Mouse (Mus musculus) neural tube, embryonic 13.5 days (tissue): ENCODE results near the gene Trcg1. TPM values are rescaled to one million over a fixed set of nuclear protein-coding genes. Genes with fewer than 3 reads are reported as not detected.

Experiments used
- ATAC-seq: fragments of 200-750 bp; cut with Nextera tagmentation; 2 replicates; pipeline ENCODE4 v1.8.0; 2017; ENCODE audit warnings: low read depth, mild to moderate bottlenecking, moderate TSS enrichment, moderate library complexity
- H3K27ac ChIP-seq: fragments of 300-500 bp; sonication (generic); replicated peaks from 2 replicates; pipeline ENCODE4 v1.5.1; 2015; ENCODE audit warnings: moderate library complexity, mild to moderate bottlenecking, inconsistent platforms
- H3K27me3 ChIP-seq: fragments of 300-500 bp; sonication (generic); 2 replicates; pipeline ENCODE4 v1.6.1; 2015; ENCODE audit warnings: mild to moderate bottlenecking, inconsistent platforms
- H3K36me3 ChIP-seq: fragments of 300-500 bp; sonication (generic); 2 replicates; pipeline ENCODE4 v1.6.1; 2015; ENCODE audit warnings: mild to moderate bottlenecking, inconsistent platforms
- H3K4me1 ChIP-seq: fragments of 300-500 bp; sonication (generic); replicated peaks from 2 replicates; pipeline ENCODE4 v1.6.1; 2015; ENCODE audit warnings: inconsistent platforms
- H3K4me2 ChIP-seq: fragments of 300-500 bp; sonication (generic); 2 replicates; pipeline ENCODE4 v1.6.1; 2015; ENCODE audit warnings: inconsistent platforms, mild to moderate bottlenecking, moderate library complexity
- H3K4me3 ChIP-seq: fragments of 300-500 bp; sonication (generic); 2 replicates; pipeline ENCODE4 v1.5.1; 2015; ENCODE audit warnings: mild to moderate bottlenecking, inconsistent platforms
- H3K9ac ChIP-seq: fragments of 300-500 bp; sonication (generic); 2 replicates; pipeline ENCODE4 v1.6.1; 2015; ENCODE audit warnings: moderate library complexity, mild to moderate bottlenecking, inconsistent platforms
- H3K9me3 ChIP-seq: fragments of 300-500 bp; sonication (generic); 2 replicates; pipeline ENCODE4 v1.6.1; 2016; ENCODE audit warnings: inconsistent platforms
- whole genome bisulfite sequencing: fragments of 180-500 bp; shearing (Covaris S2); methylation state at CpG from one replicate; pipeline ENCODE4 v1.1.7; 2015; 5-methylcytosine and 5-hydroxymethylcytosine counted together
- polyA plus RNA-seq: library from polyadenylated mRNA; unstranded; fragments of >200 nt; fragmentation: Nextera tagmentation; extraction: Ambion mirVana; gene quantifications from 2 replicates; pipeline ENCODE4 v1.2.1, GENCODE M21; 2015

Gene Trcg1
- polyA plus RNA-seq, 1 experiment from 2014 or later: not detected

DNA sequence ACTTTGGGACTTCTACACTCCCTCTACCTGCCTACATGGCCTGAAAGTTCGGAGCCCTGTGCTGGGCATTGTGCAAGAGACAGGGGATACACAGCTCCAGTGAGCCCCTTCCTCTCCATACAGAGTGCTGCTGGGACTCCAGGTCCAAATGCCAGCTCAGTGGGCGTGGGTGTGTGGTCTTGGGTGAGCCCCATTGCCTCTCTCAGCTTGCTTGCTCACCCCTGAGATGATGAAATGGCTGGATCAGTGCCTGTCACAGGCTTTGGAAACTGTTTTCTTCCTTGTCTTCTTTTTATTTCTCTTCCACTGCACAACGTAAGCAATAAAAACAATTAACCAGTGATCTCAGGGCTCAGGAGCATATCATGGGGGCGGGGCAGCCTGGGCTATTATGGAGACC is 47.0 kb downstream of the Trcg1 start:
- Histone ChIP-seq H3K27ac (no peak overlapping the region), H3K36me3 (no peaks in the 10 kb centered on the region), H3K4me1 (peaks cover 13% of the 10 kb centered on the region), H3K27me3 (0 out of 2 replicates have a peak, but pooled peaks cover 6% of the 10 kb centered on the region), H3K9ac (no peak overlapping the region), H3K4me3 (no peak overlapping the region), H3K4me2 (no peak overlapping the region), H3K9me3 (no peaks in the 10 kb centered on the region)
- no peak for ATAC-seq
- 51% methylated on average over 4 of the region's 4 CpGs for WGBS

DNA sequence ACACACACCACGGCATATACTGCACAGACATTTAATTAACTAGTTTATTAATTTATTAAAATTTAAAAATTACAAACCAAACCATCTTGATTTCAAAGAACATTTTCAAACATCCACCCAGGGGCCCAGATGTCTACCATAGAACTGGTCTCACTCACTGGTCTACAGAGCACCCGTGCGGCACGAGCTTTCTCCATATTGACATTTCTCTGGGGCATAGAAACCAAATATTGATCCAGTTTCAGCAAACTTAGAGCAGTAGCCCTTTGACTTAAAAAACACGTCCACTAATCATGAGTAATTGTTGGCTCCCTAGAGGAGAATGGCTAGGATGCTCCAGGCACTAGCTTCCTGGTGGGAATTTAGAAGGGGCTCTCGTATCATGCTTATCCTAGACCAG is 50.8 kb downstream of the Trcg1 start:
- H3K4me3 ChIP-seq: no peak overlapping the region
- no peak overlapping the region for H3K27ac ChIP-seq
- WGBS: 81% methylated on average over 6 of the region's 6 CpGs
- no peaks in the 10 kb centered on the region for H3K4me1 ChIP-seq
- no peak overlapping the region for H3K4me2 ChIP-seq
- H3K9ac ChIP-seq: no peak overlapping the region
- H3K9me3 ChIP-seq: no peaks in the 10 kb centered on the region
- H3K27me3 ChIP-seq: no peaks in the 10 kb centered on the region
- H3K36me3 ChIP-seq: no peaks in the 10 kb centered on the region
- ATAC-seq: no peak

DNA sequence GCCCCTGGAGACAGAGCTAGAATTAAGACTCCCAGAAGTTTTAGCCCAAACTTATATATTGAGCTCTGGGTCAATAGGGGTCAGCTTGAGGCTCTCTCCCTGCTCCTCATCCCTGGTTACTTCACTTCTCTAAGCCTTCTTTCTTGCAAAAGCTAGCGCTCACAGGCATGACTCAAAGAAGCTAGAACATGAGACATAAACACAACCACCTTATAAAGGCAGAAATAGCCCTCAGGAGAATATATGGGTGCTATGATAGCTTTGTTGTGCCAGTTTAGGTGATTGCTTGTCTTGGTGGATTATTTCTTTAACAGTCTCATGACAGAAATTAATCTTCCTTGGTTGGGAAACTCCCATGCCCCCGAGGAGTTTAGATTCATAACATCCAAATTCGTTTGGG is 58.5 kb downstream of the Trcg1 start:
- Histone ChIP-seq H3K36me3 (no peaks in the 10 kb centered on the region), H3K9ac (no peak overlapping the region), H3K4me3 (no peak overlapping the region), H3K4me2 (no peak overlapping the region), H3K27me3 (no peaks in the 10 kb centered on the region), H3K4me1 (no peaks in the 10 kb centered on the region), H3K27ac (no peak overlapping the region), H3K9me3 (no peaks in the 10 kb centered on the region; the same call in 1 of the 2 replicates)
- 81% methylated on average over 3 of the region's 3 CpGs for WGBS
- ATAC-seq: no peak

DNA sequence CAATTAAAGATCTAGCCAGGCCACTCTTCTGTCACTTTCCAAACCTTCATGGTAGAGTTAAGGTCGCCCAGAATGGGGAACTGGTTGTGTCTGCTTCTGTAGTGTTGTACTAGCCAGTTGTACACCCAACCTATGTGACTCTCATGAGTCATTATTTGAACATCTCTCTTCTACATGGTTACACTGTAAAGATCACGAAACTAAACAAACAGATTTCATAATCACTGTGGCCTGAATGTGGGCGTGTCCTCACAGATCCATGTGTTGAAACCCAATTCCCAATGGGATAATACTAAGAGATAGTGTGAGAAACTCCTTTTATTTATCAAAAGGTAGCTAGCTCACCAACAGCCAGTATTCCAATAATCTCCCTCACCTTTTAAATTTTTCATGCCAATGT is 59.3 kb downstream of the Trcg1 start:
- 85% methylated on average over 3 of the region's 3 CpGs for WGBS
- no peak overlapping the region for H3K9ac ChIP-seq
- no peaks in the 10 kb centered on the region for H3K4me1 ChIP-seq
- ATAC-seq: no peak
- H3K27ac ChIP-seq: no peak overlapping the region
- H3K4me3 ChIP-seq: no peak overlapping the region
- H3K9me3 ChIP-seq: no peaks in the 10 kb centered on the region; the same call in 1 of the 2 replicates
- H3K27me3 ChIP-seq: no peaks in the 10 kb centered on the region
- H3K36me3 ChIP-seq: no peaks in the 10 kb centered on the region
- H3K4me2 ChIP-seq: no peak overlapping the region

GRCm38 (mm10) chr9:57296277-57296676 is 59.9 kb downstream of the Trcg1 start:
- 65% methylated on average over 8 of the region's 8 CpGs for WGBS

DNA sequence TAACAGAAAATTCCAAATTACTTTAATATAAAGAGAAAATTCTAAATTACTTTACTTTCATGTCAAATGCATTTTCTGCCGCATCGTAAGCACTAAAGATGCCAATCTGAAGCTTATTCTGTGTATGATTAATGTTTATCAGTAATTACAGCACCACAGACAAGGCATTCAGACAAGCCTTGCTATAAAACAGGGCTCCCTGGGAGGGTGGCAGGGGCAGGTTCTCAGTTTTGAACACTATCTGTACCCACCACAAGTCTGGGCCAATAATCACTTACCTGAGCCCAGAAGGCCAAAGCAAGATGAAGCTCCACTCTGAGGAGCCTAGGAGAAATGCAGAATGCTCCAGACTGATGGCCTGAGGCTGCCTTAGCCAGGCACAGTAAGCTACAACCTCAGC is 61.6 kb downstream of the Trcg1 start:
- no peaks in the 10 kb centered on the region for H3K27me3 ChIP-seq
- H3K9me3 ChIP-seq: no peaks in the 10 kb centered on the region; the same call in 1 of the 2 replicates
- 94% methylated on average over 2 of the region's 2 CpGs for WGBS
- no peak overlapping the region for H3K9ac ChIP-seq
- H3K27ac ChIP-seq: no peak overlapping the region
- ATAC-seq: no peak
- H3K4me1 ChIP-seq: no peaks in the 10 kb centered on the region
- no peak overlapping the region for H3K4me3 ChIP-seq
- H3K36me3 ChIP-seq: no peaks in the 10 kb centered on the region
- H3K4me2 ChIP-seq: no peak overlapping the region

More at GRCm38 (mm10) chr9:57296277-57296676, 59.9 kb downstream of the Trcg1 start:
- no peak overlapping the region for H3K27ac ChIP-seq
- H3K4me3 ChIP-seq: no peak overlapping the region
- no peak for ATAC-seq
- H3K27me3 ChIP-seq: no peaks in the 10 kb centered on the region
- no peaks in the 10 kb centered on the region for H3K4me1 ChIP-seq
- H3K4me2 ChIP-seq: no peak overlapping the region
- H3K9me3 ChIP-seq: no peaks in the 10 kb centered on the region; the same call in 1 of the 2 replicates
- no peak overlapping the region for H3K9ac ChIP-seq
- no peaks in the 10 kb centered on the region for H3K36me3 ChIP-seq

Other genes with a start within 250 kb of the Trcg1 start
- 24.4 and 25.3 TPM in 2 replicates for gene Ptpn9, start 241.6 kb upstream of the Trcg1 start, polyA plus RNA-seq
- 23.0 and 28.1 TPM in 2 replicates for gene Sin3a, start 164.5 kb upstream of the Trcg1 start, polyA plus RNA-seq
- gene Man2c1, start 105.9 kb upstream of the Trcg1 start, polyA plus RNA-seq: 55.8 and 77.2 TPM in 2 replicates
- 8.5 and 9.8 TPM in 2 replicates for gene Neil1, start 88.3 kb upstream of the Trcg1 start, polyA plus RNA-seq
- 140 and 156 TPM in 2 replicates for gene Commd4, start 78.2 kb upstream of the Trcg1 start, polyA plus RNA-seq
- 4.4 and 6.0 TPM in 2 replicates for gene 1700017B05Rik, start 26.1 kb downstream of the Trcg1 start, polyA plus RNA-seq
- 22.8 and 23.6 TPM in 2 replicates for gene Ppcdc, start 203.6 kb downstream of the Trcg1 start, polyA plus RNA-seq
- 65.1 and 67.8 TPM in 2 replicates for gene Scamp5, start 231.5 kb downstream of the Trcg1 start, polyA plus RNA-seq